Mouse (Mus musculus): ENCODE data around the gene Lrr1.

- no peak for TF ChIP-seq CTCF (IDR thresholded peaks at IDR 0.05; ENCODE audit: borderline replicate concordance, insufficient read depth, low read depth, low read length)
- TF ChIP-seq POLR2A (IDR thresholded peaks at IDR 0.05; ENCODE audit: borderline replicate concordance, insufficient read depth, low read length) = no peak
These were observed 21.4 kb upstream of the Lrr1 start for GRCm38 (mm10) chr12:69147166-69147735.
